Mouse (Mus musculus) forebrain, embryonic 15.5 days (tissue): ENCODE measurements around the gene Prkaa2. TPM values are rescaled to one million over a fixed set of nuclear protein-coding genes. Genes with fewer than 3 reads are reported as not detected.
A peak's percentile ranks its signal among the peaks of the same experiment; 100 is the strongest.
"Not testable (repeated sequence)": the region's sequence is repeated elsewhere in the genome, so short reads cannot be mapped to it uniquely, and the experiment has no call there.

ENCODE experiments used
- ATAC-seq: fragments of 200-750 bp; cut with Nextera tagmentation; replicated peaks from 2 replicates; pipeline ENCODE4 v1.8.0; 2017; ENCODE audit warnings: mild to moderate bottlenecking, moderate TSS enrichment, moderate library complexity
- H3K27ac ChIP-seq: fragments of 300-500 bp; sonication (generic); replicated peaks from 2 replicates; pipeline ENCODE4 v1.5.1; 2015; ENCODE audit warnings: mild to moderate bottlenecking, inconsistent platforms
- H3K27me3 ChIP-seq: fragments of 300-500 bp; sonication (generic); 2 replicates; pipeline ENCODE4 v1.6.1; 2015; ENCODE audit warnings: inconsistent platforms
- H3K36me3 ChIP-seq: fragments of 300-500 bp; sonication (generic); 2 replicates; pipeline ENCODE4 v1.6.1; 2015; ENCODE audit warnings: mild to moderate bottlenecking, inconsistent platforms
- H3K4me1 ChIP-seq: fragments of 300-500 bp; sonication (generic); 2 replicates; pipeline ENCODE4 v1.6.1; 2015; ENCODE audit warnings: inconsistent platforms
- H3K4me2 ChIP-seq: fragments of 300-500 bp; sonication (generic); replicated peaks from 2 replicates; pipeline ENCODE4 v1.6.1; 2015; ENCODE audit warnings: mild to moderate bottlenecking, inconsistent platforms
- H3K4me3 ChIP-seq: fragments of 300-500 bp; sonication (generic); 2 replicates; pipeline ENCODE4 v1.5.1; 2015; ENCODE audit warnings: mild to moderate bottlenecking, inconsistent platforms
- H3K9ac ChIP-seq: fragments of 300-500 bp; sonication (generic); replicated peaks from 2 replicates; pipeline ENCODE4 v1.6.1; 2015; ENCODE audit warnings: mild to moderate bottlenecking, inconsistent platforms
- H3K9me3 ChIP-seq: fragments of 300-500 bp; sonication (generic); 2 replicates; pipeline ENCODE4 v1.6.1; 2016; ENCODE audit warnings: inconsistent platforms
- WGBS: fragments of 180-500 bp; shearing (Covaris S2); methylation state at CpG from one replicate; pipeline ENCODE4 v1.1.7; 2015; ENCODE audit warnings: mixed read lengths; 5-methylcytosine and 5-hydroxymethylcytosine counted together
- polyA plus RNA-seq: library from polyadenylated mRNA; unstranded; fragments of >200 nt; fragmentation: Nextera tagmentation; extraction: Ambion mirVana; gene quantifications from 2 replicates; pipeline ENCODE4 v1.2.1, GENCODE M21; 2015

Prkaa2 gene
- polyA plus RNA-seq, 1 experiment from 2014 or later: 11.2 TPM

GRCm38 (mm10) chr4:105070982-105071381 lies 38.7 kb downstream of the Prkaa2 start:
- H3K36me3 ChIP-seq: no peaks in the 10 kb centered on the region
- no peaks in the 10 kb centered on the region for H3K9me3 ChIP-seq
- H3K27ac ChIP-seq: no peak overlapping the region
- H3K4me2 ChIP-seq: no peak overlapping the region
- H3K4me3 ChIP-seq: no peak overlapping the region
- WGBS: 23% methylated on average over 3 of the region's 3 CpGs
- ATAC-seq: no peak
- no peaks in the 10 kb centered on the region for H3K4me1 ChIP-seq
- no peaks in the 10 kb centered on the region for H3K27me3 ChIP-seq
- no peak overlapping the region for H3K9ac ChIP-seq

GRCm38 (mm10) chr4:105051291-105051690 lies 58.4 kb downstream of the Prkaa2 start:
- 66% methylated on average over 5 of the region's 5 CpGs for WGBS
- no peak for ATAC-seq
- no peak overlapping the region; the same call in 1 of the 2 replicates for H3K27ac ChIP-seq

DNA sequence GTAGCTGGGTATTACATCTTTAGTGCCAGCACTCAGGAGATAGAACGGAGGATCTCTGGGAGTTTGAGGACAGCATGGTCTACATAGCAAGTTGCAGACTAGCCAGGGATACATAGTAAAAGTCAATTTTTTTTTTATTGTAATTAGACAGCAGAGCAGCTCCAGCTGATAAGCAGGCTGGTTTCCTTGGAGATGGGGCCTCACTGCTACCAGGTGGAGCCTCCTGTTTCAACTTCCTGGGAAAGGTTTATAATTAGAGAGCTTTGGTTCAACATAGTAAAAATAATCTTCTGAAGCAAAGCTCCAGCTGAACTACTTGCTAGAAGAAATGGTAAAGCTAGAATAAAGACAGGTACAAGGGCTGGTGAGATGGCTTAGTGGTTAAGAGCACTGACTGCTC lies 59.6 kb downstream of the Prkaa2 start:
- H3K9me3 ChIP-seq: no peaks in the 10 kb centered on the region
- no peak overlapping the region for H3K4me2 ChIP-seq
- WGBS: 95% methylated on average over 1 of the region's 1 CpGs
- no peak overlapping the region for H3K9ac ChIP-seq
- 0 out of 2 replicates have a peak, but pooled peaks cover 2% of the 10 kb centered on the region for H3K36me3 ChIP-seq
- ATAC-seq: no peak
- H3K27me3 ChIP-seq: no peaks in the 10 kb centered on the region
- no peak overlapping the region for H3K4me3 ChIP-seq
- H3K27ac ChIP-seq: no peak overlapping the region
- H3K4me1 ChIP-seq: peaks cover 11% of the 10 kb centered on the region

More at GRCm38 (mm10) chr4:105051291-105051690, 58.4 kb downstream of the Prkaa2 start:
- H3K4me3 ChIP-seq: no peak overlapping the region
- no peak overlapping the region for H3K4me2 ChIP-seq
- no peaks in the 10 kb centered on the region for H3K27me3 ChIP-seq
- H3K9me3 ChIP-seq: no peaks in the 10 kb centered on the region
- H3K36me3 ChIP-seq: 0 out of 2 replicates have a peak, but pooled peaks cover 2% of the 10 kb centered on the region
- peaks cover 11% of the 10 kb centered on the region for H3K4me1 ChIP-seq
- H3K9ac ChIP-seq: no peak overlapping the region

DNA sequence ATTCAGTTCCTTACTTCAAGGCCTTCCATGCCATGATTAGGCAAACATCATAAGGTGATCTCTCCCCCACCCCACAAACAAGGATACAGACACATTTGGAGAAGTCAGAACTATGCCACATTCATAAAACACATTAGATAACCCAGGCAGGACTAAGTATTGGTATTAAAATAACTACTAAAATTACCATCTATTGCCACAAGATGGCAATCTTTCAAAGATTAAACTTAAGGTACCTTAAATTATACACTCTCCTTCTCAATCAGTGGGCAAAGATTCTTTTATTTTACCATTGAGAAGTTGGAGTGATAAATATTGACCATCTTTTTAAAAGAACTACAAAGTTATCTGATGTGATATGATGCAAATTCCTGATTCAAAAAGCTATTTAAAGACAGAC lies 75.4 kb downstream of the Prkaa2 start:
- Histone ChIP-seq H3K27ac (no peak overlapping the region), H3K4me1 (0 out of 2 replicates have a peak, but pooled peaks cover 2% of the 10 kb centered on the region), H3K36me3 (no peaks in the 10 kb centered on the region), H3K4me2 (no peak overlapping the region), H3K4me3 (no peak overlapping the region), H3K27me3 (no peaks in the 10 kb centered on the region), H3K9me3 (no peaks in the 10 kb centered on the region), H3K9ac (no peak overlapping the region)
- no peak for ATAC-seq

- H3K36me3 ChIP-seq: no peaks in the 10 kb centered on the region
- ATAC-seq: no peak
- H3K27me3 ChIP-seq: no peaks in the 10 kb centered on the region
- 45% methylated on average over 7 of the region's 7 CpGs for WGBS
- H3K9me3 ChIP-seq: no peaks in the 10 kb centered on the region
- no peak overlapping the region for H3K27ac ChIP-seq
- no peak overlapping the region for H3K9ac ChIP-seq
- H3K4me2 ChIP-seq: no peak overlapping the region
- no peak overlapping the region for H3K4me3 ChIP-seq
- H3K4me1 ChIP-seq: 0 out of 2 replicates have a peak, but pooled peaks cover 2% of the 10 kb centered on the region
Measured at GRCm38 (mm10) chr4:105033153-105033552, 76.5 kb downstream of the Prkaa2 start.

DNA sequence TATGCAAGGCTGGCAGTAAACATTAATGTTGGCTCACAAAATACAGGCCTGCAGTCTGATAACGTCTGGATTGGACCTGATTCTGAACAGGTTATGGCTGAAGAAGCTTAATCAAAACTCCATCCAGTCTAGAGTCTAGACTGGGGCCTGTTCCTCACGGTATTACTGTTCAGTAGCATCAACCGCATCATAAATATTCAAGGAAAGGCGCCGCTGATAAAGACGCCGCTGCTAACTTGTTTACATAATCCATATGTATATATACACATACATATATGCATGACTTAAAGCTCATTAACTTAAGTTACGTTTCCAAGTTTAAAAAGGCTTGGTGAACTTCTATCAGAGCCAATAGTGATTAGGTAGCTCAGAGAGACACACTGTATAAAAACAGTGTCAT lies 78.6 kb downstream of the Prkaa2 start:
- Histone ChIP-seq H3K9ac (no peak overlapping the region), H3K4me2 (no peak overlapping the region), H3K4me1 (0 out of 2 replicates have a peak, but pooled peaks cover 2% of the 10 kb centered on the region), H3K27me3 (no peaks in the 10 kb centered on the region), H3K27ac (no peak overlapping the region), H3K4me3 (no peak overlapping the region), H3K9me3 (no peaks in the 10 kb centered on the region), H3K36me3 (no peaks in the 10 kb centered on the region)
- peak; percentile 77; the same call in 1 of the 2 replicates for ATAC-seq
- WGBS: 54% methylated on average over 8 of the region's 8 CpGs

DNA sequence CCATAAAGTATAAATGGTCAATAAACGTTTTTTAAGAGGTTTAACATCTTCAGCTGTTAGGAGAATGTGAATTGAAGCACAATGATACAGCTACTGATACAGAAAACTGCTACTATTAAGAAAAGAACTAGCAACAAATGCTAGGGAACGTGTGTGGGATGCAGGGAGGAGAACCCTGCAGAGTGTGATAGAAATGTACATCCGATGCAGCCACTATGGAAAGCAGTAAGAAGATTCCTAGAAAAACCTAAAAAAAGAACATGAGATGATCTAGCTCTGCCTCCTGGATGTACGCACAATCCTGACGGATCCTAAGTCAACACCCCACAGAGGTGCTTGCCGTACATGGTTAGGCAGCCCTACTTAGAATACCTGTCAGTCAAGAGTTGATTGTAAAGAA lies 82.4 kb downstream of the Prkaa2 start:
- 0 out of 2 replicates have a peak, but pooled peaks cover 2% of the 10 kb centered on the region for H3K4me1 ChIP-seq
- H3K27me3 ChIP-seq: no peaks in the 10 kb centered on the region
- ATAC-seq: no peak
- WGBS: 69% methylated on average over 6 of the region's 6 CpGs
- no peak overlapping the region for H3K27ac ChIP-seq
- H3K9ac ChIP-seq: no peak overlapping the region
- H3K36me3 ChIP-seq: no peaks in the 10 kb centered on the region
- no peaks in the 10 kb centered on the region for H3K9me3 ChIP-seq
- H3K4me2 ChIP-seq: no peak overlapping the region
- H3K4me3 ChIP-seq: no peak overlapping the region

GRCm38 (mm10) chr4:105016006-105016613 lies 93.6 kb downstream of the Prkaa2 start:
- H3K4me3 ChIP-seq: no peak overlapping the region
- no peak overlapping the region for H3K9ac ChIP-seq
- H3K4me1 ChIP-seq: 0 out of 2 replicates have a peak, but pooled peaks cover 2% of the 10 kb centered on the region
- no peak overlapping the region for H3K27ac ChIP-seq
- H3K9me3 ChIP-seq: no peaks in the 10 kb centered on the region
- ATAC-seq: no peak
- no peak overlapping the region for H3K4me2 ChIP-seq
- 73% methylated on average over 4 of the region's 4 CpGs for WGBS
- no peaks in the 10 kb centered on the region for H3K27me3 ChIP-seq
- no peaks in the 10 kb centered on the region; the same call in 1 of the 2 replicates for H3K36me3 ChIP-seq

GRCm38 (mm10) chr4:105015496-105015895 lies 94.2 kb downstream of the Prkaa2 start:
- no peak overlapping the region for H3K27ac ChIP-seq
- 79% methylated on average over 6 of the region's 6 CpGs for WGBS
- H3K27me3 ChIP-seq: no peaks in the 10 kb centered on the region
- no peak overlapping the region for H3K9ac ChIP-seq
- H3K36me3 ChIP-seq: no peaks in the 10 kb centered on the region; the same call in 1 of the 2 replicates
- no peak overlapping the region for H3K4me3 ChIP-seq
- ATAC-seq: no peak
- H3K4me1 ChIP-seq: 0 out of 2 replicates have a peak, but pooled peaks cover 2% of the 10 kb centered on the region
- H3K4me2 ChIP-seq: no peak overlapping the region
- H3K9me3 ChIP-seq: no peaks in the 10 kb centered on the region

DNA sequence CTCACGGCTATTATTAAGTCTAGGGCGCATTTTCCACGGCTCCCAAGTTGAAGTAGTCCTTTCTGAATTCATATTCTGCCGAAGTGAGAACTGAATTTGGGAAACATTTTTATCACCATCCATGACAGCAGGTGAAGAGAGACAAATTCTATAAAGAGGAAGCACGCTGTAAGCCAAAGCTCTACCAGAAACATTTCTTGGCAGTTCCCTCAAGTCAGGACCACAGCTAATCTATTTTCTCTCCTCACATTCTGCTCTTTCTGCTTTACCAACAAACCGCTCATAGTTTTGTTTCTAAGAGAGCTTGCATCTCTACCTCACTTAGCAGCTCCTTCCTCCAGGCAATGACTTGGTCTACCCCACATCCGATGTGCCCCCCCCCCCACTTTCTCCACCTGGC lies 96.0 kb downstream of the Prkaa2 start:
- H3K4me3 ChIP-seq: no peak overlapping the region
- no peaks in the 10 kb centered on the region; the same call in 1 of the 2 replicates for H3K36me3 ChIP-seq
- no peaks in the 10 kb centered on the region for H3K27me3 ChIP-seq
- no peak overlapping the region for H3K4me2 ChIP-seq
- 94% methylated on average over 7 of the region's 7 CpGs for WGBS
- ATAC-seq: no peak
- H3K4me1 ChIP-seq: no peaks in the 10 kb centered on the region
- H3K9me3 ChIP-seq: no peaks in the 10 kb centered on the region
- H3K9ac ChIP-seq: no peak overlapping the region
- H3K27ac ChIP-seq: no peak overlapping the region

GRCm38 (mm10) chr4:105007360-105008018 lies 102.2 kb downstream of the Prkaa2 start:
- no peak overlapping the region for H3K9ac ChIP-seq
- H3K27me3 ChIP-seq: no peaks in the 10 kb centered on the region
- H3K4me3 ChIP-seq: no peak overlapping the region
- no peak for ATAC-seq
- no peaks in the 10 kb centered on the region for H3K36me3 ChIP-seq
- no peaks in the 10 kb centered on the region for H3K9me3 ChIP-seq
- H3K27ac ChIP-seq: no peak overlapping the region
- WGBS: 92% methylated on average over 4 of the region's 4 CpGs
- no peaks in the 10 kb centered on the region for H3K4me1 ChIP-seq
- no peak overlapping the region for H3K4me2 ChIP-seq

DNA sequence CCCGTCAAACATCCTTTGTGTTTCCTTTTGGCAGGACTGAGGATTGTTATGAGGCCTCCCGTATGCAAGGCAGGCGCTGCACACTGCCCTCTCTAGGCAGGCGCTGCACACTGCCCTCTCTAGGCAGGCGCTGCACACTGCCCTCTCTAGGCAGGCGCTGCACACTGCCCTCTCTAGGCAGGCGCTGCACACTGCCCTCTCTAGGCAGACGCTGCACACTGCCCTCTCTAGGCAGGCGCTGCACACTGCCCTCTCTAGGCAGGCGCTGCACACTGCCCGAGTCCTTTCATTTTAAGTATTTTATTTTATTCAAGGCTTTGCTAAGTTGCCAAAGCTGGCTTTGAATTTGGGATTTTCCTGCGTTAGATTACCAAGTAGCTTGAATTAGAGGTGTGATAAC lies 105.0 kb downstream of the Prkaa2 start:
- H3K27ac ChIP-seq, H3K4me2 ChIP-seq, H3K9ac ChIP-seq, ATAC-seq, H3K27me3 ChIP-seq, H3K4me1 ChIP-seq, H3K36me3 ChIP-seq, H3K9me3 ChIP-seq, H3K4me3 ChIP-seq: not testable (repeated sequence)
- 89% methylated on average over 12 of the region's 12 CpGs for WGBS
